Mouse (Mus musculus) megakaryocyte, embryonic 14.5 days (primary cell): ENCODE measurements around the gene Actl7a. TPM values are rescaled to one million over a fixed set of nuclear protein-coding genes. Genes with fewer than 3 reads are reported as not detected.

ENCODE experiments used
- H3K27me3 ChIP-seq: replicated peaks from 2 replicates; pipeline ENCODE3; 2012; ENCODE audit warnings: inconsistent platforms
- H3K36me3 ChIP-seq: replicated peaks from 2 replicates; pipeline ENCODE3; 2012; ENCODE audit warnings: low read length, inconsistent platforms, mixed read lengths
- H3K4me1 ChIP-seq: 2 replicates; pipeline ENCODE4 v1.6.1; 2012; ENCODE audit warnings: inconsistent platforms
- H3K4me3 ChIP-seq: replicated peaks from 2 replicates; pipeline ENCODE3; 2012; ENCODE audit warnings: moderate library complexity, mild to moderate bottlenecking, inconsistent platforms
- H3K9me3 ChIP-seq: 2 replicates; pipeline ENCODE4 v1.6.1; 2012; ENCODE audit warnings: inconsistent platforms
- FLI1 ChIP-seq: IDR thresholded peaks from 2 replicates; pipeline ENCODE4 v1.6.1; 2012; ENCODE audit warnings: low read length, inconsistent platforms, mixed read lengths
- GATA1 ChIP-seq: IDR thresholded peaks from 3 replicates; pipeline ENCODE4 v1.6.1; 2012; ENCODE audit warnings: mixed read lengths, low read length, inconsistent platforms, borderline replicate concordance
- polyA plus RNA-seq: library from polyadenylated mRNA; stranded (reverse); fragments of >175 nt; gene quantifications from 2 replicates; pipeline ENCODE4 v1.2.3, GENCODE M21; 2012; ENCODE audit warnings: low replicate concordance; ENCODE audit not compliant: insufficient read depth

Gene Actl7a
- polyA plus RNA-seq, 1 experiment = not detected

DNA sequence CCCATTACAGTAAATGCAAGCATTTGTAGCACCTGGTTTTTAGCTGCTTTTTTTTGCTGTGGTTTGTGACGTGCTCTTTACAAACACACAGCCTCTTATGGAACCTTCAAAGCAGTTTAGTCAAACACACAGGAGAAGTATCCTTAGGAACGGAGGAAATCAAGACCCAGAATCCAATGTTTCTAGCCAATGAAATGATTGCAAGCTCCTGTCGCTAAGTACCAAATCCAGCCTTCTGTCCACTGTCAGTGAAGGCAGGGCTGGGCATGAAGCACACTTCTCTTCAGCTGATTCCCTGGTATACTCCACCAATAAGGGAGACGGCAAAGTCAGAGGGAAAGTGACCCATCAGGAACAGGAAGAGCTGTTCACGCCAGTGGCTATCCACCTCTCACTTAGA lies 12.8 kb downstream of the Actl7a start:
- H3K36me3 ChIP-seq = peaks cover 97% of the 10 kb centered on the region
- H3K4me3 ChIP-seq = no peak overlapping the region

DNA sequence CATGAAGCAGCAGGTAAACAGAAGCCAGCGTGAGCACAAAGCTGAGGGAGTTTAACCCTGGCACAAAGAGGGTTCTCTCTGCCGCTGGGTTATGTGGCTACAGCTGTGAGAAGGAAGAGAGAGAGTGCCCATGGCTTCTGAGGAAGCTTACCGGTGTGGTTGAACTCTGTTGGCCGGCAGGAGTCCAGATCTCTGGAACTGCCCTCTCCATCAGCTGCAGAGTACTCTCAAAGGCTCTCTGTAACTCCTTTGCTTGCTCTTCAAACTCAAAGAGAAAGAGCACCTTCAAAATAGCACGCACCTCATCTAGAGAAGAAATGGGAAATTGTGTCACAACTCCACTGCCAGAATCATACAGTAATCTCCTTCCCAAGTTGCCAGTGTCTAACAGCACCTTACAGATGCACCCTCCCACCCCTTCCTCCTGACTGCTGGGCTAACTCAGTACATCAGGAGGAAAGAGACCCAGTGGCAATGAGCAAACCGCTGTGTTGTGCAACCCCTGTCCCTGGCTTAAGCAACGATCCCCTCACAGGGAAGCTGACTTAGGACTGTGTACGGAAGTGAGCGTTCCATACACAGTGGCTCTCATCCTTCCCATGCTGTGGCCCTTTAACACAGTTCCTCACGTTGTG lies 13.9 kb downstream of the Actl7a start:
- Histone ChIP-seq H3K36me3 (peaks cover 97% of the 10 kb centered on the region), H3K9me3 (no peaks in the 10 kb centered on the region), H3K27me3 (no peaks in the 10 kb centered on the region), H3K4me1 (no peaks in the 10 kb centered on the region), H3K4me3 (no peak overlapping the region)
- no peak for TF ChIP-seq GATA1
- no peak for TF ChIP-seq FLI1

More for the DNA sequence above, 12.8 kb downstream of the Actl7a start:
- H3K27me3 ChIP-seq = no peaks in the 10 kb centered on the region
- no peaks in the 10 kb centered on the region for H3K4me1 ChIP-seq
- TF ChIP-seq GATA1 (no peak), FLI1 (no peak)
- no peaks in the 10 kb centered on the region for H3K9me3 ChIP-seq

DNA sequence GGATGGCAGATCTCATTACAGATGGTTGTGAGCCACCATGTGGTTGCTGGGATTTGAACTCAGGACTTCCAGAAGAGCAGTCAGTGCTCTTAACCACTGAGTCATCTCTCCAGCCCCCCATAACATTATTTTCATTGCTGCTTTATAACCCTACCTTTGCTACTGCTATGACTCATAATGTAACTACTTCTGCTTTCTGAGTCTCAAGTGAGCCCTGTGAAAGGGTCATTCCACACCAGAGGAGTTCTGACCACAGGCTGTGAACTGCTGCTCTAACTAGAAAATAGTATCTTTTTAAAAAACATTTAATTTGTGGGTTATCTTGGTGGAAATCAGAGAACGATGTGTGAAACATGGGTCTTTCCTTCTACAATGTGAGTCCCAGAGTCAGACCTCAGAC lies 14.5 kb downstream of the Actl7a start:
- no peaks in the 10 kb centered on the region for H3K9me3 ChIP-seq
- no peak overlapping the region for H3K4me3 ChIP-seq
- H3K4me1 ChIP-seq = no peaks in the 10 kb centered on the region
- no peak for TF ChIP-seq FLI1
- TF ChIP-seq GATA1 = no peak
- H3K27me3 ChIP-seq = no peaks in the 10 kb centered on the region
- H3K36me3 ChIP-seq = peaks cover 100% of the 10 kb centered on the region

DNA sequence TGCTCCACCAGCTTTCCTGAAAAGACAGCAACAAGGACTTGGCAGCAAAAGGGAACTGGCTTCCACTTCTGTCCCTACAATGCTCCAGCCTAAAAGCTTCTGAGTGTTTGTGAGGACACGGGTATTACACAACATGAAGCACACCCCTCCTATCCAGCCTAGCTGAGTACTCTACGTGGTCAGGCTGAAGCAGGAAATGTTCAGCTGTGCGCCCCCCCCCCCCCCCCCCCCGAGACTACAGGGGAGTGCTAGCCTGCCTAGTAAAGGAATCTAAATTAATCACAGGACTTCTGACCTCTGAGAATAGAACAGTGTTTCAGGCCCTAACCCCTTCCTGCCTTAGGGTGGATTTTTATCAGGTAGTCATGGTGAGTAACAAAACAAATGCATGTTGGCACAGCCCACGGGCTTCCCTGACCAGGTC lies 24.7 kb downstream of the Actl7a start:
- peaks cover 5% of the 10 kb centered on the region; the same call in 1 of the 2 replicates for H3K4me1 ChIP-seq
- no peaks in the 10 kb centered on the region for H3K27me3 ChIP-seq
- TF ChIP-seq GATA1 = no peak
- TF ChIP-seq FLI1 = no peak
- H3K4me3 ChIP-seq = no peak overlapping the region
- H3K9me3 ChIP-seq = no peaks in the 10 kb centered on the region
- peaks cover 99% of the 10 kb centered on the region for H3K36me3 ChIP-seq

DNA sequence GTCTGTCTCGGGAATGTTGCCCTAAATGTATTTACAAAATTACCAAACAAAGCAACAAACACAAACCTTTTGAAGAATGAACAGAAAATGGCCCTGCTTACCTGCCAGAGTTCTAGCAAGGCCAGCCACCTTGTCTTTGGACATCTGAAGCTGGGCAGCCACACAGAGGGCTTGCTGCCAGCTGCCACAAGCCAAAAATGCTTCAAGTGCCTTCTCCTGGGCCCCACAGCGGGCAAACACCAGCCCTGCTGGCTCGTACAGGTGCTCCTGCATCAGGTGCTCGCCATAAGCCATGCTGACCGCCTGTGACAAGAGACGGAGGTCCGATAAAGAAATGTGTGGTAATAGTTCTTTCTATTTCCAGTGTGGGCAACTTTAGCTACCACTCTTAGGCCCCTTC lies 25.7 kb downstream of the Actl7a start:
- Histone ChIP-seq H3K4me1 (peaks cover 5% of the 10 kb centered on the region; the same call in 1 of the 2 replicates), H3K9me3 (no peaks in the 10 kb centered on the region), H3K36me3 (peaks cover 100% of the 10 kb centered on the region), H3K4me3 (no peak overlapping the region), H3K27me3 (no peaks in the 10 kb centered on the region)
- TF ChIP-seq GATA1 (no peak), FLI1 (no peak)

DNA sequence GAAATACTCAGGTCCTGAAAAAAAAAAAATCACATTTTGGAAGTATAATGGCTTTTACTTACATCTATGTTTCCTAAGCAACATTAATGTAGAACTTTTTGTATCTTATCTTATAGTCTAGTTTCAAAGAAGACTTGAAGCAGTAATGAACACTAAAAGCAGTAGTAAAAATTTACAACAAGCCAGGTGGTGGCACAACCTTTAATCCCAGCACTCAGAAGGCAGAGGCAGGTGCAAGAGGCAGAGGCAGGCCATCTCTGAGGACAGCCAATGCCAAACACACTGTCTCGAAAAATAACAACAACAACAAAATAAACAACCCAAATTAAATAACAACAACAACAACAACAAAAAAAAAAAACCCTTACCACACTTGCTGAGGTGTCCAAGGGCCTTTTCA lies 27.9 kb downstream of the Actl7a start:
- Histone ChIP-seq H3K4me1 (peaks cover 10% of the 10 kb centered on the region), H3K27me3 (no peaks in the 10 kb centered on the region), H3K9me3 (no peaks in the 10 kb centered on the region), H3K36me3 (peaks cover 97% of the 10 kb centered on the region), H3K4me3 (no peak overlapping the region)
- TF ChIP-seq FLI1 (no peak), GATA1 (no peak)

DNA sequence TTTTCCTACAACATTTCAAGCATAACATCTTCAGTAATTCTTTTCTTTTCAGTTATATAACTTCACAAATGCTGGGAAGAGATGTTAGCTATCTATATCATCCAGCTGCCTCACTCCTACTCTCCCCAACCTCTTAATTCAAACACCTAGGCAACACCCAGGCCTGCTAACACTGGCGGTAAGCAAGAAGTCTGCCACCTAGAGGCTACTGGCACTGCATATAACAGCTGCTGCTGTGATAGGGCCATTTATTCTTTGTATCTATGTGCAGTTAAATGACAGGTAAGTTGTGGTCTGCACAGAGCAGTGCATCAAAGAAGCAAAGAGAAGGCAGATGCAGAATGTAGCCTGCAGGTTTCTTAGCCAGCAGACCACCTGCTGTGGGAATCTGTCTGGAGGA lies 48.2 kb downstream of the Actl7a start:
- TF ChIP-seq FLI1 (no peak), GATA1 (no peak)
- H3K4me3 ChIP-seq = no peak overlapping the region
- H3K27me3 ChIP-seq = no peaks in the 10 kb centered on the region
- H3K36me3 ChIP-seq = peaks cover 93% of the 10 kb centered on the region
- H3K9me3 ChIP-seq = no peaks in the 10 kb centered on the region
- H3K4me1 ChIP-seq = no peaks in the 10 kb centered on the region

Other genes with a start within 250 kb of the Actl7a start
- not detected in 2 replicates for gene Gm26657, start 3.3 kb upstream of the Actl7a start, polyA plus RNA-seq
- gene Actl7b, start 2.0 kb upstream of the Actl7a start, polyA plus RNA-seq = 0.06 TPM in 1 of 2 replicates, not detected in the other
- gene Elp1, start 58.9 kb downstream of the Actl7a start, polyA plus RNA-seq = 2.7 and 2.9 TPM in 2 replicates
- 1.9 and 4.8 TPM in 2 replicates for gene Fam206a, start 58.9 kb downstream of the Actl7a start, polyA plus RNA-seq
- 9.0 and 19.4 TPM in 2 replicates for gene Ctnnal1, start 121.8 kb downstream of the Actl7a start, polyA plus RNA-seq
- gene Tmem245, start 204.0 kb downstream of the Actl7a start, polyA plus RNA-seq = 0.13 and 0.45 TPM in 2 replicates
- 0.04 TPM in 1 of 2 replicates, not detected in the other for gene Frrs1l, start 247.0 kb downstream of the Actl7a start, polyA plus RNA-seq